Mouse (Mus musculus): ENCODE measurements around the gene Spag6.

GRCm38 (mm10) chr2:18739216-18739615 is 45.4 kb downstream of the Spag6 start:
- TF ChIP-seq CTCF (IDR thresholded peaks at IDR 0.05; ENCODE audit: insufficient read depth, low read depth, low read length) (no peak), POLR2A (IDR thresholded peaks at IDR 0.05; ENCODE audit: insufficient read depth, low read depth, low read length) (no peak)

All from olfactory bulb, adult 2 months (tissue).